Mouse (Mus musculus): ENCODE results near the gene Fbxo24.

DNA sequence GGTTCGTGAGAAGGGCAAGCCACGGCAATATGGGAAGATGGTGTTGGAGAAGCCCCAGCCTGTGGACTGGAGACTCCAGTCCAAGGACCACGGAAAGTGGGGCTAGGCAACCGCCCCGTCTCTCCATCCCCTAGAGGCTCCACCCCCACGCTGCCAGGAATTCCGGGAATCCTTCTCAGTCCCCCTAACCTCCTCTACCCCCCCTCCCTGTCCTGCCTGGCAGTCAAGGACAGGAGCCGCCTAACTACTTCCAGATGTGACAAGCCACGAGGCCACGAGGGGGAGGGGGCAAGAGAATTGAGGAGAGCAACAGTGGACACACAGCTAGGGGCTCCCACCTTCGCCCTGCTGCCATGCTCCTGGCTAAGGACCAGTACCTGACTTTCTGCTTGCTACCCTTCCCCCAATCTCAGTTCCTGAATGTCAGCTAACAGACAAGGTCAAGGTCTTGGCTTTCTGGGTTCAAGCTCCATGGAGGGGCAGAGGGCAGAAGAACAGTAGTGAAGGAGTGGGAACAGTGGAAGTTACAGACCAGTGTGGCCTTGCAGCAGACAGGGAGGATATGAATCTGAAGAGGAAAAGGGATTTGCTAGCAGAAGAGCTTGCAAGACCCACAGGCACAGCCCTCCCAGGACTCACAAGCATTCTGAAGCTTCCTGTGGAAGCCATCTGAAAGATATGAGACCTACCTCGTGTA is 18.1 kb downstream of the Fbxo24 start:
- TF ChIP-seq POLR2A (IDR thresholded peaks at IDR 0.05; ENCODE audit: insufficient read length, low read depth) = peak; percentile 43
- TF ChIP-seq USF1 (IDR thresholded peaks at IDR 0.05; ENCODE audit: low read depth) = no peak
- TF ChIP-seq TCF3 (IDR thresholded peaks at IDR 0.05; ENCODE audit: insufficient read length, low read depth) = no peak
- peak; percentile 60 for TF ChIP-seq POLR2AphosphoS2 (IDR thresholded peaks at IDR 0.05; ENCODE audit: insufficient read length, low read depth)
- TF ChIP-seq MAX (IDR thresholded peaks at IDR 0.05; ENCODE audit: low read depth) = no peak
- peak; percentile 9 for TF ChIP-seq TCF12 (IDR thresholded peaks at IDR 0.05; ENCODE audit: insufficient read depth, poor library complexity, severe bottlenecking)
- no peak for TF ChIP-seq MYOG (IDR thresholded peaks at IDR 0.05; ENCODE audit: control insufficient read depth in 1 of 3, insufficient read depth in 1 of 3, insufficient read length in 2 of 3, low read depth in 2 of 3)
